Comparison of ENCODE assay signal across 17 mouse cellular contexts in the genomic region with DNA sequence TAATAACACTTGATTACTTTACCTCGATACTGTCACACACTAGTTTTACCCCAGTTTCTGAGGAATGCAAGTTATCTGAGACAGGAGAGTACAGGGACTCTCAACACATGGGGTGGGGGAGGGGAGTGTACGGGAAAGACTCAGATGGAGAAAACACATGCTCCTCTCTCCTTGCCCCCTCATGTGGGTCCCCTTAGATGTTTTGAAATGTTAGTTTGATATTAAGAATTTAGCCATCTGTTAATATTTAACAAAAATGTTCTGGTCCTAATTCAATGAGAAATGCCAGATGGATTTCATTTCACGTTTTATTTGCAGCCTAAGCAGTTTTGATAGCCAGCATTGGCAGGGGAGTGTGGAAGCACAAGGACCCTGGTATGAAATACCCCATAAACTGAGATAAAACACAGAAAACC.
DNase-seq lines count a peak whose midpoint lies in the region; ATAC-seq lines count a peak whose summit lies in the region.
"Had no signal": no experiment of that assay in that cellular context is flagged by ENCODE, and none has a peak within 500 bp of the region (broad histone marks: within the 10 kb centered on the region; RNA-seq: fewer than 3 reads in every experiment).

No protein-coding gene starts in this region.

- DNase-seq in liver, result peak; percentile 6
- DNase-seq in liver, embryonic 11.5 days (ENCODE audit: low spot score), result no peak
- no peak for DNase-seq in left cerebral cortex, postnatal 36 days (ENCODE audit: low spot score in 2 of 2)
- no peak for DNase-seq in spleen, adult 18-20 months
- DNase-seq: adrenal gland, adult 2 months; B cell, adult 2 months; cerebellum, adult 9-11 months; gastrocnemius, postnatal 36 days; layer of hippocampus, adult 9-11 months; right cerebral cortex, postnatal 14 days had no signal

- intact Hi-C loops in left cerebral cortex, postnatal 36 days (cut with DNase I), result no loop called here

- no peaks in the 10 kb centered on the region for H3K9me3 ChIP-seq in forebrain, embryonic 15.5 days
- no peaks in the 10 kb centered on the region for H3K9me3 ChIP-seq in forebrain, embryonic 12.5 days
- no peaks in the 10 kb centered on the region for H3K9me3 ChIP-seq in liver, embryonic 11.5 days (ENCODE audit: control insufficient read depth, low read length)
- H3K9me3 ChIP-seq in embryonic facial prominence, embryonic 15.5 days (replicated peaks), result no peaks in the 10 kb centered on the region
- no peaks in the 10 kb centered on the region for H3K9me3 ChIP-seq in limb, embryonic 15.5 days
- H3K9me3 ChIP-seq: midbrain, embryonic 10.5 days had no signal

- no peak overlapping the region for H3K4me3 ChIP-seq in forebrain, embryonic 15.5 days
- no peak overlapping the region for H3K4me3 ChIP-seq in forebrain, embryonic 12.5 days (replicated peaks)
- H3K4me3 ChIP-seq in liver, embryonic 11.5 days (ENCODE audit: low read depth, low read length), result no peak overlapping the region
- H3K4me3 ChIP-seq in embryonic facial prominence, embryonic 15.5 days (replicated peaks), result no peak overlapping the region
- H3K4me3 ChIP-seq in limb, embryonic 15.5 days, result no peak overlapping the region
- H3K4me3 ChIP-seq: erythroblast, embryonic 14.5 days; midbrain, embryonic 10.5 days had no signal

- H3K27ac ChIP-seq in forebrain, embryonic 15.5 days (replicated peaks), result no peak overlapping the region
- no peak overlapping the region for H3K27ac ChIP-seq in forebrain, embryonic 12.5 days
- no peak overlapping the region for H3K27ac ChIP-seq in liver, embryonic 11.5 days (ENCODE audit: low read depth, low read length)
- H3K27ac ChIP-seq in embryonic facial prominence, embryonic 15.5 days (replicated peaks), result peak overlapping the region; percentile 96
- peak overlapping the region; percentile 94 for H3K27ac ChIP-seq in limb, embryonic 15.5 days

- no peaks in the 10 kb centered on the region for H3K36me3 ChIP-seq in forebrain, embryonic 15.5 days
- H3K36me3 ChIP-seq in forebrain, embryonic 12.5 days (replicated peaks), result no peaks in the 10 kb centered on the region
- no peaks in the 10 kb centered on the region for H3K36me3 ChIP-seq in liver, embryonic 11.5 days (ENCODE audit: control insufficient read depth, insufficient read depth, low read length)
- H3K36me3 ChIP-seq in embryonic facial prominence, embryonic 15.5 days, result no peaks in the 10 kb centered on the region
- H3K36me3 ChIP-seq in limb, embryonic 15.5 days, result no peaks in the 10 kb centered on the region
- H3K36me3 ChIP-seq: midbrain, embryonic 10.5 days had no signal

- H3K4me2 ChIP-seq in forebrain, embryonic 15.5 days (replicated peaks), result no peak overlapping the region
- no peak overlapping the region for H3K4me2 ChIP-seq in forebrain, embryonic 12.5 days
- H3K4me2 ChIP-seq in liver, embryonic 11.5 days, result no peak overlapping the region
- no peak overlapping the region for H3K4me2 ChIP-seq in embryonic facial prominence, embryonic 15.5 days (replicated peaks)
- H3K4me2 ChIP-seq in limb, embryonic 15.5 days, result no peak overlapping the region

- ATAC-seq in forebrain, embryonic 15.5 days (replicated peaks), result peak; percentile 81; the same call in 1 of the 2 replicates
- ATAC-seq in forebrain, embryonic 12.5 days (ENCODE audit: low FRiP score), result no peak
- no peak for ATAC-seq in liver, embryonic 11.5 days (replicated peaks; ENCODE audit: low FRiP score)
- no peak for ATAC-seq in embryonic facial prominence, embryonic 15.5 days (ENCODE audit: insufficient number of reproducible peaks, low FRiP score, low TSS enrichment, low read depth)
- ATAC-seq in limb, embryonic 15.5 days (ENCODE audit: insufficient number of reproducible peaks, low FRiP score, low TSS enrichment, low read depth), result peak; percentile 40; the same call in 1 of the 2 replicates
- ATAC-seq: lung, postnatal 0 days had no signal

- no peak overlapping the region for H3K9ac ChIP-seq in forebrain, embryonic 15.5 days (replicated peaks)
- no peak overlapping the region for H3K9ac ChIP-seq in forebrain, embryonic 12.5 days
- H3K9ac ChIP-seq in liver, embryonic 11.5 days (ENCODE audit: low read depth, low read length), result no peak overlapping the region
- no peak overlapping the region for H3K9ac ChIP-seq in embryonic facial prominence, embryonic 15.5 days
- H3K9ac ChIP-seq in limb, embryonic 15.5 days, result no peak overlapping the region

- 67% methylated on average over 3 of the region's 3 CpGs for WGBS in forebrain, embryonic 15.5 days
- 81% methylated on average over 3 of the region's 3 CpGs for WGBS in forebrain, embryonic 12.5 days
- WGBS in liver, embryonic 11.5 days, result 66% methylated on average over 3 of the region's 3 CpGs
- WGBS in embryonic facial prominence, embryonic 15.5 days, result 18% methylated on average over 3 of the region's 3 CpGs
- 20% methylated on average over 3 of the region's 3 CpGs for WGBS in limb, embryonic 15.5 days

- no peaks in the 10 kb centered on the region for H3K27me3 ChIP-seq in forebrain, embryonic 15.5 days
- H3K27me3 ChIP-seq in forebrain, embryonic 12.5 days, result no peaks in the 10 kb centered on the region
- H3K27me3 ChIP-seq in liver, embryonic 11.5 days (replicated peaks; ENCODE audit: control insufficient read depth, insufficient read depth, low read length), result no peaks in the 10 kb centered on the region
- no peaks in the 10 kb centered on the region for H3K27me3 ChIP-seq in embryonic facial prominence, embryonic 15.5 days
- no peaks in the 10 kb centered on the region for H3K27me3 ChIP-seq in limb, embryonic 15.5 days

- H3K4me1 ChIP-seq in forebrain, embryonic 15.5 days, result peaks cover 22% of the 10 kb centered on the region
- H3K4me1 ChIP-seq in forebrain, embryonic 12.5 days, result peaks cover 10% of the 10 kb centered on the region
- H3K4me1 ChIP-seq in liver, embryonic 11.5 days (replicated peaks; ENCODE audit: control insufficient read depth, insufficient read depth, low read length), result no peaks in the 10 kb centered on the region
- H3K4me1 ChIP-seq in embryonic facial prominence, embryonic 15.5 days, result peaks cover 23% of the 10 kb centered on the region
- H3K4me1 ChIP-seq in limb, embryonic 15.5 days, result peaks cover 16% of the 10 kb centered on the region

Comparison
In these comparisons a context has a peak if more than half of its experiments do, and no peak if none do; other contexts are left out.
1. ATAC-seq: peak in forebrain, embryonic 15.5 days (single experiment) and limb, embryonic 15.5 days (single experiment); none in forebrain, embryonic 12.5 days (single experiment), liver, embryonic 11.5 days (single experiment) and embryonic facial prominence, embryonic 15.5 days (single experiment).
2. H3K27ac ChIP-seq: peak in embryonic facial prominence, embryonic 15.5 days (single experiment) and limb, embryonic 15.5 days (single experiment); none in forebrain, embryonic 15.5 days (single experiment), forebrain, embryonic 12.5 days (single experiment) and liver, embryonic 11.5 days (single experiment).